Mouse (Mus musculus): ENCODE results near the gene Slc18a3.

Gene Slc18a3

GRCm38 (mm10) chr14:32464601-32465505, at the start of gene Slc18a3:
TSS of gene Slc18a3 (minus strand) at chr14:32464850.
- no peak for DNase-seq (ENCODE audit: low read depth, low spot score)

- peak; percentile 69 for DNase-seq (ENCODE audit: low read depth, low spot score)
These were observed 48.8 kb upstream of the Slc18a3 start, which contains the start of gene Ercc6 for GRCm38 (mm10) chr14:32513336-32514032. TSS of gene Ercc6 (plus strand) at chr14:32513521.

DNA sequence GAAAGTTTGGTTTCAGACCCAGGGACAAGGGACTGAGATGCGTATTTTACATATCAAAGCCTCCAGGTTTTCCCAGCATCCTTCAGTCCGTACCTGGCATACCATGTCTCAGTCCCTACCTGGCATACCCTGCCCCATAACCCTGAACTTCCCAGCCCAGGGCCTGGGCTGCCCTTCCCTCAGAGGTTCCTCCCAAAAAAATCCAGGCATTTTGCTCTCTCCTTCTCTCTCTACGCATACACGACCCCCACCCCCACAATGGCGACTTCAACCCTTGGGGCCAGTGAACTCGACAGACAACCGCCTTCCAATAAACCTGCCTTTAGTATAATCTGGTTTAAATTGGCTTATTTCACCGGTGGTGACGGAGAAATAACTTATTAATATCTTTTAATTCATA, 48.3 kb upstream of the Slc18a3 start:
- DNase-seq (ENCODE audit: low read depth, low spot score) = no peak

DNA sequence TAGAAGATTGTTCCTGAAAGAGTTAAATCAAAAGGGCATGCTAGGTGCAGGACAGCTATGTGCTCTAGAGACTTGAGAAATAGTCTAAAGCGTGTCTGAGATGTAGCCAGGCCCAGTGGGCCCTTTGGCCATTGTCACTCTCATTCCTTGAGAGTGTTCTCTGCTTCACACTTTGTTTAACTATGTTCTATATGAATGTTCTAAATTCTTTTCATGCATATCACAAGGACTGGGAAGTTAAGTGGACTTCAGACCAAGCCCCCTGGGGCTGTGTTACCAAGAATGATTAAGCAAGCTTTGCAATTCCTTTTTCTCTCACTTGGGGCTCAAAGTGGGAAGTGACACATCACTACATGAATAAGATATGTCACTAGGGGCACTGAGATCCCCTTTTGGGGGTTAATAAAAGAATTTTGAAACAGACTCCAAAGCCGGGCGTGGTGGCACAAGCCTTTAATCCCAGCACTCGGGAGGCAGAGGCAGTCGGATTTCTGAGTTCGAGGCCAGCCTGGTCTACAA, 44.9 kb upstream of the Slc18a3 start:
- no peak for DNase-seq (ENCODE audit: low read depth, low spot score)

- DNase-seq (ENCODE audit: low read depth, low spot score) = no peak
These were observed 43.6 kb upstream of the Slc18a3 start for GRCm38 (mm10) chr14:32508105-32508835.

- DNase-seq (ENCODE audit: low read depth, low spot score) = no peak
These were observed 42.6 kb upstream of the Slc18a3 start for GRCm38 (mm10) chr14:32507216-32507615.

DNA sequence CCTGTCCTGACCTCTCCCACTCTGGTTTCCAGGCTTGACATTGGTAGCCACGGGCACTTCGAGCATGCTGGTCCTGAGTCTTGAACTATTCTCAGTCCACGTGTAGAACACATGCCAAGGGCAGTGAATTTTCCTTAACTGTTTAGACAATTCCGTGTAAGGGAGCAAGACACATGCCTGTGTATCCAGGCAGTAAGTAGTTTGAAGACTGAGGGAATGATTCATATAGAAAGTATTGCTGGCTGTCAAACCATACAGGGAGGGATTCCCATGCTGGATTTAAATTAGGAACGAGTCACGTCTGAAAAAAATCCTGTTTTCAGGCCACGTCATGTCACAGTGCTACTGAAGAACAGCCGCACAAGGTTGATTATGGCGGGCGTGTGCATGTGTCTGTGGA, 41.7 kb upstream of the Slc18a3 start:
- no peak for DNase-seq (ENCODE audit: low read depth, low spot score)

GRCm38 (mm10) chr14:32503897-32504296, 39.2 kb upstream of the Slc18a3 start:
- no peak for DNase-seq (ENCODE audit: low read depth, low spot score)

DNA sequence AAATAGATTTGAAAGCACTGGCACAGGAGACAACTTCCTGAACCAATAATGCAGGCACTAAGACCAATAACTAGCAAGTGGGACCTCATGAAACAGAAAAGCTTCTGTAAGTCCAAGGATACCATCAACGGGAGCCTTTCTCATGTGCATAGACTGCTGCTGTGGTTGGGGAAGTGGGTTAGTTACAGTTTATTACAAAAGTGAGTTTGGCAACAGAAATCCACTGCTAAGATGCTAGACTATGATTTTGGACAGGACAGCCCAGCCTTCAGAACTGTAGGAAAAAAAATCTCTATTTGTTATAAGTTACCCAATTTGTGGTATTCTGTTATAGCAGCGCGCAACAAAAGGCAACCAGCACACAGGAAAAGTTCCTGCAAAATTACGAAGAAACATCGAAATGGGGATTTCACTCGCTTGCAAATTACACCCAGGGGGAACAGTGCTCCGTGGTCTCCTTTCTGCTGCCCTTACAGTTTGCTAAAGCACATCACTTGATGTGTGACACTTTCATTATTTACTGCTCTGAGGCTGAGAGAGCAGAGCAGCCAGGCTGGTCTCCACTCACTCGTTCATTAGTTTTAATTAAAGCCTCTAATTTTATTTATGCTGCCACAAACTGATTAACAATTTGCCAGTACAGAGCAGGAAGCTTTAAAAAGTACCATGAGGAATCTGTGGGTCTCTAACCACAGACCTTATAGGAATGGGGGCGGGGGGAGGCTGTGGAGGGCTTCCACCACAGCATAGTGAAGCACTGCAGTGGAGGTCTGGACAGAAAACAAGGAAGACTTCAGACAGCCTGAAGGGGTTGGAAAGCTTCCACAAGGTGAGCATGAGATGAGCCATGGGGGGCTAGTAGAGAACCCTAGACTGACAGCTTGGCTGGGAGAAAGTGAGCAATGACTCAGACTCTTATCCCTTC, 38.4 kb upstream of the Slc18a3 start:
- DNase-seq (ENCODE audit: low read depth, low spot score) = no peak

DNA sequence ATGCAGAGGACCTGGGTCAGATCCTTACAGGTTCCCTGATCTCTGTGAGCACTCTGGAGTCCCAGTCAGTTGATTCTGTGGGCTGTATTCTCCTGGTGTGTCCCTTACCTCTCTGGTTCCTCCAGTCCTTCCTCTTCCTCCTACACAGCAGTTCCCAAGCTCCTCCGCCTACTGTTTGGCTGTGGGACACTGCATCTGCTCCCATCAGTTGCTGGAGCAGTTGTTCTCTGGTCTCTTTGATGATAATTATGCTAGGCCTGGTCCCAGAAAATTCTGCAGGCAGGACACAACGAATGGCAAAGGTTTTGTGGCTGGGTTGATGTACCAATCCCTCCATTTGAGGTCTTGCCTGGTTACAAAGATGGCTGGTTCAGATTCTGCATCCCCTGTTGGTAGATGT, 36.7 kb upstream of the Slc18a3 start:
- no peak for DNase-seq (ENCODE audit: low read depth, low spot score)

DNA sequence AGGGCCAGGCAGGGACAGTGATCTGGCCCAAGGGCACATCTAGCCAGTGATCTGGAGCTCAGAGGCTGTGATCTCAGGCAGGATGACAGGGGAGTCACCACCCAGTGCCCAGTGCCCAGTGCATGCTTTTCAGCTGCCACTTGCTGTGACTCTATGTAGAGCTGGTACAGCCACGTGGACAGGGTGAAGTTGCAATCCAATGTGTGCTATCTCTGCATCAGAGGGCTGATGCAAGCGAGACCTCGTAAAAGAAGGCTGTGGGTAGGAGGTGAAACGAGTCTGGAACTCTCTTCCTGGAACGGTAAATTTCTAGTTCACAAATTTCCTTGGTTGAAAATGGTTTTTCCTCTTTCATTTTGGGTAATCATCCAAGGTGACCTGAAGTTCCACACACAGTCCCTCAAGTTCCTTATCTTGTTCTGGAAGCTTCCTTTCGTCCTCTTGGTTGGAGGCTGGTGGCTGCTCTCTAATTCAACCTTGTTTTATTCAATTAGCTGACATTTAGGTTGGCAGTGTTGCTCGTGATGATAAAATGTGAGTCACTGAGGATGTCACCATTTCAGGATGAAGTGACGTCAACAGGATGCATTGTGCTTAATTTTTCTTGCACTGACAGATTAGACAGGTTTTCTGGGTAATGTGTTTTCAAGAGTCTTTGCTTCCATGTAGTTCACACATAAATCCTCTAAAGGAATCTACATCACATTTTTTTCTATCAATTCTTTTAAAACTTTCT, 31.6 kb upstream of the Slc18a3 start:
- no peak for DNase-seq (ENCODE audit: low read depth, low spot score)

GRCm38 (mm10) chr14:32492521-32492920, 27.9 kb upstream of the Slc18a3 start:
- DNase-seq (ENCODE audit: low read depth, low spot score) = no peak

DNA sequence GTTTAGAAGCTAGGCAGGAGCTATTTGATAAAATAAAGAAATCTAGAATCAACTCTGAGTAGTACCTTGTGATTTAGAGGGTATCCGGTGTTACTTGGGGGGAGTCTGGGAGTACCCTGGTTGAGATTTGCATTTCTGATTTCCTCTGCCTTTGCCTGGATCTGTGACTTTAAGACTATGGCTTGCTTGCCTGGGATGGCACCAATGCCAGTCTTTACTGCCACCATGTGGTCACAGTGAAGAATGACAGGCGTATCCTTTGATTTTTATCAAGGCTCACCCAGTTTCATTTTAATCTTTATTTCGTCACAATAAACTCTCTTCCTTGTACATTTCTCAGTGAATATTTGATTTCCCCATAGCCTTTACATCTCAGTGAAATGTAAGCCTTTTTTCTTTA, 17.4 kb upstream of the Slc18a3 start:
- no peak for DNase-seq (ENCODE audit: low read depth, low spot score)

DNA sequence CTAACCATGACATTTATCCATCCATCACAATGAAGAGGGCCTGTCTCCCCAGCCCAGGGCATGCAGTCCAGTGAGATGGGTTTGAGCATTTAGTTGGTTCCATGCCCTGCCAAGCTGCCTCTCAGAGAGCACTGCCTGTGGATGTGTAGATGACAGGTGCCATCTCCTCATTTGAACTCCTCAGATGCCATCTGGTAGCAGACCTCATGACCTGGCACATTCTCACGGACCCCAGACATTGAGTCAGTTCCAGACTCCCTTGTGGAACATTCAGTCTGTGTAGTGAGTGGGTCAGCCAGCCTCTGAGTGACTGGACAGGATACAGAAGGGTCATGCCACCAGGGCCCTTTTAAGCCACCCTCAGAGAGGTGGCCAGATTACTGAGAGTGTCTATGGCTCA, 12.9 kb upstream of the Slc18a3 start:
- DNase-seq (ENCODE audit: low read depth, low spot score) = no peak

DNA sequence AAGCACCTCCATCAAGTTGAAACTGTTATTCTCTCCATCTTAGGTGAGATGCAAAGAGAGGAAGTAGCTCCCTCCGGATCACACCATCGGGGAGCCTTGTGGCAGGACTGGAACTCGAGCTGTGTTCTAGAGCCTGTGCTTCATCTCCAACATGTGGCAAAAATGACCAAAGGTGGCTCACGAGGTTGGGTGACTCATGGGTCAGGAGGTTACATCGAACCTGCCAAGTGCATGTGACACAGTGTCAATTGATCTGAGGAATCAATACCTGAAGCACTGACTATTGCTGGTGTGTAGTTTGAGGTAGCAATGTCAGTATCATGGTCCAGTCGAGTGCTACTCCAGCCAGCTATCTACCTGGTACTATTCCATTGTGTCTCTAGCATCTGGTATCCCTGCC, 11.9 kb upstream of the Slc18a3 start:
- no peak for DNase-seq (ENCODE audit: low read depth, low spot score)

GRCm38 (mm10) chr14:32472996-32473395, 8.3 kb upstream of the Slc18a3 start:
- DNase-seq (ENCODE audit: low read depth, low spot score) = no peak

DNA sequence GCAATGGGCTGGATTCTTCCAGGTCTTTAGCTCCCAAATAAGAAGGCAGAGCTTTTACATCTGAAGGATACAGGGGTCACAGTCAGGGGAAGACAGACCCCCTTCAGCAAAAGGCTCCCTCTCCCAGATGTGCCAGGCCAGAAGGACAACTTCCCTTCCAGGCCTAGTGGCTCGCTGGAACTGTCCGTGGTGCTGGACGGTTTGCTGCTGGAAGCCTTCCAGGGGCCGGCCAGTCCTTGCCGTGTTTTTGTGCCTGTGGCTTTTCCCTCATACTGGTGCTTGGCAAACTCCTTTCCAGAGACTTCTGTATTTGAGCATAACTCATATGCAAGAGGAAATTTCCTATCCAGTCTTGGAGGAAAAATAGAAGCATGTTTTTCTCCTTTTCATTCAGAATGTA, 3.0 kb upstream of the Slc18a3 start:
- no peak for DNase-seq (ENCODE audit: low read depth, low spot score)

DNA sequence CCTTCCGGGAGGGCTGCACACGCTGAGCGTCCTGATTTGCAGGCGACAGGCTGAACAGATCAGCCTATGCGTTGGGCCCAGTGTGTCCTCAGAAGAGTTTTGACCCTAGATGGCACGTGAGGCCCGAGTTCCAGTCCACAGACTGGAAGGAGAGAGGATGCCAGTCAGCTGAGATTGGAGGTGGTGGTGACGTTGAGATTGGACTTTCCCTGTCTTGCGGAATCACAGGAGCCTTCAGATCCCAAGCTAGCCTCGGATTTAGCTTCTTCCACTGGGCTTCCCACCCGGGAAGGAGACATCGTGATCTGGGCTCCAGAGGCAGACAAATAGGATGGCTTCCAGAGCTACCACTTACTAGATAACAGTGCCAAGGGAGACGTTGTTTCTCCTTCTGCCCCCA, 1.2 kb upstream of the Slc18a3 start, which contains the start of gene Chat:
Gene Chat, minus strand, starts transcription at position 101 of the 400 bp plus-strand sequence.
- DNase-seq (ENCODE audit: low read depth, low spot score) = no peak

DNA sequence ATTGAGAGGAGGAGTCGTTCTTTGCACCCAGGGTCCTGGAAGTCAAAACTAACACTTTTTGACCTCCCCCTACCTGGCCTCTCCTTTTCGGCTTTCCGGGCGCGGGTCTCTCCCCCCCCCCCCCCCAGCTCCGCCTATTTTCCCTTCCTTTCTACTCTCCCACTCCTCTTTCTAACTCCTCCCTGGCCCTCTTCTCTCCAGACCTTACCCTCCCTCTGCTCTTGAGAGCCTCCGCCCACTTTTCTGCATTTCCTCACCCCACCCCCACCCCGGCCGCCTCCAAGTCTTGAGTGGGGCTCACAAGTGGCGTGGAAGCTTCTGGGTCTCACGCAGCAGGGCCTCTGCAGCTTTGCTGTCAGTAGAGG, 838 bp upstream of the Slc18a3 start:
- no peak for DNase-seq (ENCODE audit: low read depth, low spot score)

All from WW6 (cell line).